Mouse (Mus musculus): ENCODE data around the gene Hoxd8. TPM values are rescaled to one million over a fixed set of nuclear protein-coding genes. Genes with fewer than 3 reads are reported as not detected.

Gene Hoxd8
- polyA plus RNA-seq, 1 experiment from 2014 or later, result 0.14 TPM

- H3K4me2 ChIP-seq (replicated peaks), result peak overlapping the region; percentile 49
- H3K27me3 ChIP-seq, result peaks cover 91% of the 10 kb centered on the region
- no peaks in the 10 kb centered on the region for H3K9me3 ChIP-seq (replicated peaks)
- WGBS, result 2% methylated on average over 8 of the region's 8 CpGs
- no peak for ATAC-seq (ENCODE audit: low FRiP score)
- peak overlapping the region; percentile 97 for H3K27ac ChIP-seq
- peak overlapping the region; percentile 51; the same call in 1 of the 2 replicates for H3K9ac ChIP-seq
- H3K36me3 ChIP-seq, result no peaks in the 10 kb centered on the region
- no peaks in the 10 kb centered on the region for H3K4me1 ChIP-seq
- H3K4me3 ChIP-seq, result peak overlapping the region; percentile 44
Observed at GRCm38 (mm10) chr2:74730331-74730730, 25.9 kb downstream of the Hoxd8 start.

GRCm38 (mm10) chr2:74731055-74731454 is 26.6 kb downstream of the Hoxd8 start:
- ATAC-seq (ENCODE audit: low FRiP score), result no peak
- H3K4me1 ChIP-seq, result no peaks in the 10 kb centered on the region
- H3K27ac ChIP-seq, result peak overlapping the region; percentile 97
- H3K4me3 ChIP-seq, result peak overlapping the region; percentile 44
- H3K4me2 ChIP-seq (replicated peaks), result peak overlapping the region; percentile 49
- no peaks in the 10 kb centered on the region for H3K36me3 ChIP-seq
- H3K27me3 ChIP-seq, result peaks cover 91% of the 10 kb centered on the region
- H3K9ac ChIP-seq, result peak overlapping the region; percentile 51
- H3K9me3 ChIP-seq (replicated peaks), result no peaks in the 10 kb centered on the region

GRCm38 (mm10) chr2:74731799-74732512 is 27.5 kb downstream of the Hoxd8 start:
- Histone ChIP-seq H3K9me3 (replicated peaks) (no peaks in the 10 kb centered on the region), H3K4me2 (replicated peaks) (peak overlapping the region; percentile 49), H3K36me3 (no peaks in the 10 kb centered on the region), H3K4me3 (peak overlapping the region; percentile 44), H3K9ac (peak overlapping the region; percentile 73), H3K27me3 (peaks cover 90% of the 10 kb centered on the region), H3K27ac (peak overlapping the region; percentile 97), H3K4me1 (no peaks in the 10 kb centered on the region)
- ATAC-seq (ENCODE audit: low FRiP score), result no peak
- 4% methylated on average over 9 of the region's 9 CpGs for WGBS

GRCm38 (mm10) chr2:74732513-74733316 is 28.3 kb downstream of the Hoxd8 start:
- under 1% methylated on average over 44 of the region's 52 CpGs for WGBS
- no peaks in the 10 kb centered on the region for H3K4me1 ChIP-seq
- ATAC-seq (ENCODE audit: low FRiP score), result no peak

GRCm38 (mm10) chr2:74733317-74733661 is 28.9 kb downstream of the Hoxd8 start:
- Histone ChIP-seq H3K36me3 (no peaks in the 10 kb centered on the region), H3K4me3 (peak overlapping the region; percentile 44), H3K9ac (peak overlapping the region; percentile 73), H3K9me3 (replicated peaks) (no peaks in the 10 kb centered on the region), H3K27ac (peak overlapping the region; percentile 97), H3K27me3 (peaks cover 90% of the 10 kb centered on the region), H3K4me2 (replicated peaks) (peak overlapping the region; percentile 49), H3K4me1 (no peaks in the 10 kb centered on the region)
- 2% methylated on average over 13 of the region's 16 CpGs for WGBS
- no peak for ATAC-seq (ENCODE audit: low FRiP score)

More at GRCm38 (mm10) chr2:74732513-74733316, 28.3 kb downstream of the Hoxd8 start:
- Histone ChIP-seq H3K36me3 (no peaks in the 10 kb centered on the region), H3K9me3 (replicated peaks) (no peaks in the 10 kb centered on the region), H3K27me3 (peaks cover 90% of the 10 kb centered on the region), H3K4me2 (replicated peaks) (peak overlapping the region; percentile 49), H3K9ac (peak overlapping the region; percentile 73), H3K4me3 (peak overlapping the region; percentile 44), H3K27ac (peak overlapping the region; percentile 97)

- Histone ChIP-seq H3K9me3 (replicated peaks) (no peaks in the 10 kb centered on the region), H3K9ac (peak overlapping the region; percentile 73), H3K36me3 (no peaks in the 10 kb centered on the region), H3K4me1 (no peaks in the 10 kb centered on the region), H3K27ac (peak overlapping the region; percentile 97), H3K4me3 (peak overlapping the region; percentile 44), H3K4me2 (replicated peaks) (peak overlapping the region; percentile 49), H3K27me3 (peaks cover 90% of the 10 kb centered on the region)
- WGBS, result 2% methylated on average over 6 of the region's 6 CpGs
- no peak for ATAC-seq (ENCODE audit: low FRiP score)
Observed at GRCm38 (mm10) chr2:74733765-74734164, 29.4 kb downstream of the Hoxd8 start.

- Histone ChIP-seq H3K36me3 (no peaks in the 10 kb centered on the region), H3K4me1 (no peaks in the 10 kb centered on the region), H3K4me3 (peak overlapping the region; percentile 44), H3K4me2 (replicated peaks) (peak overlapping the region; percentile 49), H3K27me3 (peaks cover 91% of the 10 kb centered on the region), H3K9ac (peak overlapping the region; percentile 73), H3K9me3 (replicated peaks) (no peaks in the 10 kb centered on the region), H3K27ac (peak overlapping the region; percentile 97)
- WGBS, result 0% methylated on average over 13 of the region's 13 CpGs
- ATAC-seq (ENCODE audit: low FRiP score), result peak; percentile 39; the same call in 1 of the 2 replicates
Observed at GRCm38 (mm10) chr2:74734451-74734850, 30.0 kb downstream of the Hoxd8 start.

GRCm38 (mm10) chr2:74734996-74735811 is 30.8 kb downstream of the Hoxd8 start:
- H3K27ac ChIP-seq, result peak overlapping the region; percentile 97
- H3K36me3 ChIP-seq, result no peaks in the 10 kb centered on the region
- H3K9ac ChIP-seq, result peak overlapping the region; percentile 73
- under 1% methylated on average over 27 of the region's 27 CpGs for WGBS
- no peaks in the 10 kb centered on the region for H3K4me1 ChIP-seq
- no peak for ATAC-seq (ENCODE audit: low FRiP score)
- peak overlapping the region; percentile 44 for H3K4me3 ChIP-seq
- peak overlapping the region; percentile 49 for H3K4me2 ChIP-seq (replicated peaks)
- no peaks in the 10 kb centered on the region for H3K9me3 ChIP-seq (replicated peaks)
- peaks cover 92% of the 10 kb centered on the region for H3K27me3 ChIP-seq

- Histone ChIP-seq H3K4me3 (peak overlapping the region; percentile 44), H3K27ac (peak overlapping the region; percentile 97), H3K4me1 (no peaks in the 10 kb centered on the region; the same call in 1 of the 2 replicates), H3K4me2 (replicated peaks) (peak overlapping the region; percentile 49), H3K9ac (peak overlapping the region; percentile 73), H3K36me3 (no peaks in the 10 kb centered on the region), H3K9me3 (replicated peaks) (no peaks in the 10 kb centered on the region), H3K27me3 (peaks cover 92% of the 10 kb centered on the region)
- ATAC-seq (ENCODE audit: low FRiP score), result no peak
- under 1% methylated on average over 42 of the region's 42 CpGs for WGBS
Observed at GRCm38 (mm10) chr2:74735851-74736687, 31.7 kb downstream of the Hoxd8 start.

- H3K27ac ChIP-seq, result peak overlapping the region; percentile 97
- H3K36me3 ChIP-seq, result no peaks in the 10 kb centered on the region
- WGBS, result 4% methylated on average over 15 of the region's 15 CpGs
- ATAC-seq (ENCODE audit: low FRiP score), result no peak
- H3K4me3 ChIP-seq, result peak overlapping the region; percentile 44
- no peaks in the 10 kb centered on the region for H3K9me3 ChIP-seq (replicated peaks)
- H3K4me2 ChIP-seq (replicated peaks), result peak overlapping the region; percentile 49
- H3K27me3 ChIP-seq, result peaks cover 93% of the 10 kb centered on the region
- H3K9ac ChIP-seq, result peak overlapping the region; percentile 73
- H3K4me1 ChIP-seq, result peaks cover 3% of the 10 kb centered on the region; the same call in 1 of the 2 replicates
Observed at GRCm38 (mm10) chr2:74736688-74737577, 32.5 kb downstream of the Hoxd8 start.

Data from hindbrain, embryonic 12.5 days (tissue).